Mouse (Mus musculus): ENCODE data around the gene Gm13696. TPM values are rescaled to one million over a fixed set of nuclear protein-coding genes. Genes with fewer than 3 reads are reported as not detected.
A peak's percentile ranks its signal among the peaks of the same experiment; 100 is the strongest.
"Not testable (repeated sequence)": the region's sequence is repeated elsewhere in the genome, so short reads cannot be mapped to it uniquely, and the experiment has no call there.

Gene Gm13696
- 1 to 10 TPM; 1.4 to 1.5 TPM for total RNA-seq (2021)

GRCm38 (mm10) chr2:83972823-83973222 lies at the start of gene Gm13696:
Gene Gm13696 (plus strand): TSS chr2:83973123.
- intact Hi-C loops (cut with DNase I); DNase-seq (ENCODE audit: extremely low spot score in 1 of 2, low spot score in 2 of 2): not testable (repeated sequence)

- intact Hi-C loops (cut with DNase I) = no loop called here
- DNase-seq (ENCODE audit: extremely low spot score in 1 of 2, low spot score in 2 of 2) = no peak
These were observed 43.3 kb upstream of the Gm13696 start for GRCm38 (mm10) chr2:83929478-83930088.

GRCm38 (mm10) chr2:83940931-83941361 lies 32.0 kb upstream of the Gm13696 start, which contains the start of gene Zswim2:
Gene Zswim2 (minus strand): TSS chr2:83941228.
- peak; percentile 84 to 89 for DNase-seq (ENCODE audit: extremely low spot score in 1 of 2, low spot score in 2 of 2)
- intact Hi-C loops (cut with DNase I) = no loop called here

- no peak for DNase-seq (ENCODE audit: extremely low spot score in 1 of 2, low spot score in 2 of 2)
- intact Hi-C loops (cut with DNase I) = no loop called here
These were observed 31.5 kb upstream of the Gm13696 start for GRCm38 (mm10) chr2:83941378-83941777.

GRCm38 (mm10) chr2:83941792-83942191 lies 31.1 kb upstream of the Gm13696 start:
- intact Hi-C loops (cut with DNase I) = no loop called here
- DNase-seq (ENCODE audit: extremely low spot score in 1 of 2, low spot score in 2 of 2) = no peak

GRCm38 (mm10) chr2:83955393-83955792 lies 17.5 kb upstream of the Gm13696 start, which contains the start of gene Gm13698:
Gene Gm13698 (plus strand): TSS chr2:83955693.
- DNase-seq (ENCODE audit: extremely low spot score in 1 of 2, low spot score in 2 of 2); intact Hi-C loops (cut with DNase I): not testable (repeated sequence)

- DNase-seq (ENCODE audit: extremely low spot score in 1 of 2, low spot score in 2 of 2); intact Hi-C loops (cut with DNase I): not testable (repeated sequence)
These were observed 11.7 kb upstream of the Gm13696 start, which contains the start of gene Gm13693 for GRCm38 (mm10) chr2:83961203-83961602. Gene Gm13693 (plus strand): TSS chr2:83961503.

GRCm38 (mm10) chr2:83967013-83967412 lies 5.9 kb upstream of the Gm13696 start, which contains the start of gene Gm13695:
Gene Gm13695 (plus strand): TSS chr2:83967313.
- intact Hi-C loops (cut with DNase I); DNase-seq (ENCODE audit: extremely low spot score in 1 of 2, low spot score in 2 of 2): not testable (repeated sequence)

GRCm38 (mm10) chr2:83978633-83979032 lies 5.7 kb downstream of the Gm13696 start, which contains the start of gene Gm13694:
Gene Gm13694 (plus strand): TSS chr2:83978933.
- DNase-seq (ENCODE audit: extremely low spot score in 1 of 2, low spot score in 2 of 2); intact Hi-C loops (cut with DNase I): not testable (repeated sequence)

- intact Hi-C loops (cut with DNase I); DNase-seq (ENCODE audit: extremely low spot score in 1 of 2, low spot score in 2 of 2): not testable (repeated sequence)
These were observed 11.5 kb downstream of the Gm13696 start, which contains the start of gene Gm13697 for GRCm38 (mm10) chr2:83984443-83984842. Gene Gm13697 (plus strand): TSS chr2:83984743.

- intact Hi-C loops (cut with DNase I); DNase-seq (ENCODE audit: extremely low spot score in 1 of 2, low spot score in 2 of 2): not testable (repeated sequence)
These were observed 17.3 kb downstream of the Gm13696 start, which contains the start of gene Gm13691 for GRCm38 (mm10) chr2:83990253-83990652. Gene Gm13691 (plus strand): TSS chr2:83990553.

- DNase-seq (ENCODE audit: extremely low spot score in 1 of 2, low spot score in 2 of 2); intact Hi-C loops (cut with DNase I): not testable (repeated sequence)
These were observed 20.8 kb downstream of the Gm13696 start for GRCm38 (mm10) chr2:83993639-83994255.

- intact Hi-C loops (cut with DNase I); DNase-seq (ENCODE audit: extremely low spot score in 1 of 2, low spot score in 2 of 2): not testable (repeated sequence)
These were observed 21.6 kb downstream of the Gm13696 start for GRCm38 (mm10) chr2:83994526-83994925.

- intact Hi-C loops (cut with DNase I) = no loop called here
- DNase-seq (ENCODE audit: extremely low spot score in 1 of 2, low spot score in 2 of 2) = no peak
These were observed 36.0 kb downstream of the Gm13696 start for GRCm38 (mm10) chr2:84008913-84009312.

- no peak for DNase-seq (ENCODE audit: extremely low spot score in 1 of 2, low spot score in 2 of 2)
- intact Hi-C loops (cut with DNase I) = no loop called here
These were observed 36.9 kb downstream of the Gm13696 start for GRCm38 (mm10) chr2:84009818-84010217.

- DNase-seq (ENCODE audit: extremely low spot score in 1 of 2, low spot score in 2 of 2) = no peak
- intact Hi-C loops (cut with DNase I) = no loop called here
These were observed 41.6 kb downstream of the Gm13696 start for GRCm38 (mm10) chr2:84014572-84014971.

- DNase-seq (ENCODE audit: extremely low spot score in 1 of 2, low spot score in 2 of 2); intact Hi-C loops (cut with DNase I): not testable (repeated sequence)
These were observed 43.4 kb downstream of the Gm13696 start for GRCm38 (mm10) chr2:84016291-84016690.

GRCm38 (mm10) chr2:84018330-84018729 lies 45.4 kb downstream of the Gm13696 start:
- intact Hi-C loops (cut with DNase I) = no loop called here
- no peak for DNase-seq (ENCODE audit: extremely low spot score in 1 of 2, low spot score in 2 of 2)

- no peak for DNase-seq (ENCODE audit: extremely low spot score in 1 of 2, low spot score in 2 of 2)
- intact Hi-C loops (cut with DNase I) = no loop called here
These were observed 46.8 kb downstream of the Gm13696 start for GRCm38 (mm10) chr2:84019519-84020305.
